Mouse (Mus musculus) ES-Bruce4 (cell line): Measurements from ENCODE around the gene Egfr.

Source experiments
- CTCF ChIP-seq: IDR thresholded peaks from one replicate; pipeline ENCODE4 v1.8.1; 2011; ENCODE audit warnings: low read depth, low read length
- POLR2A ChIP-seq: IDR thresholded peaks from one replicate; pipeline ENCODE4 v1.8.1; 2011; ENCODE audit warnings: low read length; ENCODE audit not compliant: insufficient read depth

- TF ChIP-seq POLR2A: no peak
- TF ChIP-seq CTCF: no peak
These were observed 113.1 kb downstream of the Egfr start for GRCm38 (mm10) chr11:16864980-16865561.
